Mouse (Mus musculus) heart, postnatal 25 days (tissue): ENCODE results near the gene Ralgds. TPM values are rescaled to one million over a fixed set of nuclear protein-coding genes. Genes with fewer than 3 reads are reported as not detected.
"Not testable (repeated sequence)": the region's sequence is repeated elsewhere in the genome, so short reads cannot be mapped to it uniquely, and the experiment has no call there.

Experiments used
- DNase-seq: peaks from one replicate; pipeline ENCODE4 v3.0.0; 2022; ENCODE audit warnings: low spot score
- intact Hi-C: fragments of 180-260 bp; cut with DNase I; formaldehyde crosslinking; loops from one replicate; pipeline ENCODE4 v1.15.1; 2025
- total RNA-seq, 2 experiments: library from RNA; stranded (reverse); gene quantifications; 2 replicates each; pipeline ENCODE4 v1.2.3; 2021

Ralgds gene
- total RNA-seq, 2 experiments from 2014 or later, result 11.9 to 13.8 TPM

- DNase-seq, result no peak
- intact Hi-C loops, result no loop called here
These were observed 9.9 kb upstream of the Ralgds start for GRCm38 (mm10) chr2:28502987-28503386.

- intact Hi-C loops, result no loop called here
- no peak for DNase-seq
These were observed 8.2 kb upstream of the Ralgds start for GRCm38 (mm10) chr2:28504676-28505075.

- no peak for DNase-seq
These were observed 7.1 kb upstream of the Ralgds start, which contains the start of gene Gm10134 for GRCm38 (mm10) chr2:28505795-28506194. Gene Gm10134 (plus strand): TSS chr2:28506095.

GRCm38 (mm10) chr2:28506291-28506690 lies 6.6 kb upstream of the Ralgds start:
- intact Hi-C loops, result no loop called here
- DNase-seq, result peak; percentile 0

More at GRCm38 (mm10) chr2:28505795-28506194, 7.1 kb upstream of the Ralgds start, which contains the start of gene Gm10134:
- intact Hi-C loops, result no loop called here

- intact Hi-C loops, result not testable (repeated sequence)
These were observed 1.3 kb upstream of the Ralgds start for GRCm38 (mm10) chr2:28511600-28511999.

GRCm38 (mm10) chr2:28513431-28514370 lies 776 bp downstream of the Ralgds start:
- no peak for DNase-seq

More at GRCm38 (mm10) chr2:28511600-28511999, 1.3 kb upstream of the Ralgds start:
- not testable (repeated sequence) for DNase-seq

GRCm38 (mm10) chr2:28514489-28514888 lies 1.6 kb downstream of the Ralgds start:
- intact Hi-C loops, result loop anchor here (1.0 kb wide), 1 partner anchor 34 kb away; no protein-coding TSS in a partner anchor

More at GRCm38 (mm10) chr2:28513431-28514370, 776 bp downstream of the Ralgds start:
- intact Hi-C loops, result loop anchor here (1.0 kb wide), 1 partner anchor 35 kb away; no protein-coding TSS in a partner anchor

GRCm38 (mm10) chr2:28517206-28517909 lies 4.4 kb downstream of the Ralgds start:
- no peak for DNase-seq
- intact Hi-C loops, result no loop called here

More at GRCm38 (mm10) chr2:28514489-28514888, 1.6 kb downstream of the Ralgds start:
- peak; percentile 56 for DNase-seq

GRCm38 (mm10) chr2:28518231-28518630 lies 5.3 kb downstream of the Ralgds start:
- intact Hi-C loops, result no loop called here
- DNase-seq, result no peak

- no peak for DNase-seq
- intact Hi-C loops, result no loop called here
These were observed 7.7 kb downstream of the Ralgds start for GRCm38 (mm10) chr2:28520581-28520980.

- no peak for DNase-seq
- intact Hi-C loops, result no loop called here
These were observed 8.7 kb downstream of the Ralgds start for GRCm38 (mm10) chr2:28521571-28522151.

- intact Hi-C loops, result no loop called here
- no peak for DNase-seq
These were observed 9.2 kb downstream of the Ralgds start for GRCm38 (mm10) chr2:28522166-28522565.

GRCm38 (mm10) chr2:28523643-28524117 lies 10.8 kb downstream of the Ralgds start:
- intact Hi-C loops, result no loop called here
- peak; percentile 73 for DNase-seq

GRCm38 (mm10) chr2:28524406-28524805 lies 11.5 kb downstream of the Ralgds start:
- no peak for DNase-seq
- intact Hi-C loops, result no loop called here

- intact Hi-C loops, result no loop called here
- peak; percentile 76 for DNase-seq
These were observed 12.5 kb downstream of the Ralgds start for GRCm38 (mm10) chr2:28525219-28525942.

GRCm38 (mm10) chr2:28525943-28526876 lies 13.3 kb downstream of the Ralgds start:
- no peak for DNase-seq
- intact Hi-C loops, result no loop called here

- no peak for DNase-seq
- intact Hi-C loops, result no loop called here
These were observed 14.8 kb downstream of the Ralgds start for GRCm38 (mm10) chr2:28527436-28528353.
